Mouse (Mus musculus) kidney, embryonic 16.5 days (tissue): ENCODE measurements around the gene Fgf22. TPM values are rescaled to one million over a fixed set of nuclear protein-coding genes. Genes with fewer than 3 reads are reported as not detected.

Experiments used
- ATAC-seq: fragments of 200-750 bp; cut with Nextera tagmentation; 2 replicates; pipeline ENCODE4 v1.8.0; 2017; ENCODE audit warnings: moderate TSS enrichment; ENCODE audit not compliant: low FRiP score, low TSS enrichment
- H3K27ac ChIP-seq: fragments of 300-500 bp; sonication (generic); 2 replicates; pipeline ENCODE4 v1.5.1; 2014; ENCODE audit warnings: low read length
- H3K27me3 ChIP-seq: fragments of 300-500 bp; sonication (generic); 2 replicates; pipeline ENCODE4 v1.6.1; 2014; ENCODE audit warnings: low read length, control low read depth, mixed read lengths; ENCODE audit not compliant: insufficient read depth
- H3K36me3 ChIP-seq: fragments of 300-500 bp; sonication (generic); 2 replicates; pipeline ENCODE4 v1.6.1; 2014; ENCODE audit warnings: low read length, control low read depth, mixed read lengths; ENCODE audit not compliant: insufficient read depth
- H3K4me1 ChIP-seq: fragments of 300-500 bp; sonication (generic); 2 replicates; pipeline ENCODE4 v1.6.1; 2014; ENCODE audit warnings: low read length, control low read depth, mixed read lengths; ENCODE audit not compliant: insufficient read depth
- H3K4me2 ChIP-seq: fragments of 300-500 bp; sonication (generic); replicated peaks from 2 replicates; pipeline ENCODE4 v1.6.1; 2014; ENCODE audit warnings: low read depth, low read length
- H3K4me3 ChIP-seq: fragments of 300-500 bp; sonication (generic); 2 replicates; pipeline ENCODE4 v1.5.1; 2014; ENCODE audit warnings: mild to moderate bottlenecking, low read length
- H3K9ac ChIP-seq: fragments of 300-500 bp; sonication (generic); replicated peaks from 2 replicates; pipeline ENCODE4 v1.6.1; 2014; ENCODE audit warnings: low read length
- H3K9me3 ChIP-seq: fragments of 300-500 bp; sonication (generic); 2 replicates; pipeline ENCODE4 v1.6.1; 2016; ENCODE audit warnings: low read length, control low read depth
- WGBS: fragments of 180-500 bp; shearing (Covaris S2); extraction: QIAGEN DNeasy Blood & Tissue Kit; methylation state at CpG from one replicate; pipeline ENCODE4 v1.1.7; 2014; 5-methylcytosine and 5-hydroxymethylcytosine counted together
- polyA plus RNA-seq: library from polyadenylated mRNA; unstranded; fragments of >200 nt; fragmentation: Nextera tagmentation; extraction: Ambion mirVana; gene quantifications from 2 replicates; pipeline ENCODE4 v1.2.1, GENCODE M21; 2015

Fgf22 gene
- polyA plus RNA-seq, 1 experiment from 2014 or later, result 0.14 TPM

GRCm38 (mm10) chr10:79781956-79782355 lies 27.1 kb downstream of the Fgf22 start:
- Histone ChIP-seq H3K27me3 (no peaks in the 10 kb centered on the region; the same call in 1 of the 2 replicates), H3K36me3 (no peaks in the 10 kb centered on the region), H3K4me1 (peaks cover 39% of the 10 kb centered on the region), H3K9ac (no peak overlapping the region), H3K27ac (no peak overlapping the region), H3K4me3 (no peak overlapping the region), H3K4me2 (no peak overlapping the region), H3K9me3 (no peaks in the 10 kb centered on the region)
- ATAC-seq, result no peak
- WGBS, result 50% methylated on average over 5 of the region's 5 CpGs

- no peaks in the 10 kb centered on the region; the same call in 1 of the 2 replicates for H3K27me3 ChIP-seq
- WGBS, result 57% methylated on average over 7 of the region's 7 CpGs
- peaks cover 29% of the 10 kb centered on the region for H3K4me1 ChIP-seq
- no peaks in the 10 kb centered on the region for H3K9me3 ChIP-seq
- no peak overlapping the region for H3K4me3 ChIP-seq
- H3K27ac ChIP-seq, result no peak overlapping the region
- ATAC-seq, result no peak
- no peak overlapping the region for H3K9ac ChIP-seq
- no peak overlapping the region for H3K4me2 ChIP-seq
- no peaks in the 10 kb centered on the region for H3K36me3 ChIP-seq
These were observed 28.2 kb downstream of the Fgf22 start for GRCm38 (mm10) chr10:79783050-79783449.

- no peaks in the 10 kb centered on the region; the same call in 1 of the 2 replicates for H3K27me3 ChIP-seq
- H3K9ac ChIP-seq, result no peak overlapping the region
- no peak overlapping the region for H3K27ac ChIP-seq
- H3K9me3 ChIP-seq, result no peaks in the 10 kb centered on the region
- WGBS, result 42% methylated on average over 27 of the region's 27 CpGs
- no peak for ATAC-seq
- no peaks in the 10 kb centered on the region for H3K36me3 ChIP-seq
- peaks cover 18% of the 10 kb centered on the region for H3K4me1 ChIP-seq
- no peak overlapping the region for H3K4me3 ChIP-seq
- H3K4me2 ChIP-seq, result no peak overlapping the region
These were observed 29.3 kb downstream of the Fgf22 start for GRCm38 (mm10) chr10:79783920-79784800.

- no peak overlapping the region for H3K4me2 ChIP-seq
- no peak overlapping the region for H3K27ac ChIP-seq
- no peak for ATAC-seq
- no peaks in the 10 kb centered on the region for H3K27me3 ChIP-seq
- no peak overlapping the region for H3K4me3 ChIP-seq
- WGBS, result 32% methylated on average over 7 of the region's 7 CpGs
- H3K36me3 ChIP-seq, result no peaks in the 10 kb centered on the region
- H3K4me1 ChIP-seq, result peaks cover 7% of the 10 kb centered on the region
- no peaks in the 10 kb centered on the region for H3K9me3 ChIP-seq
- no peak overlapping the region for H3K9ac ChIP-seq
These were observed 33.7 kb downstream of the Fgf22 start for GRCm38 (mm10) chr10:79788386-79789158.

- Histone ChIP-seq H3K27ac (no peak overlapping the region), H3K4me1 (peaks cover 11% of the 10 kb centered on the region), H3K9me3 (no peaks in the 10 kb centered on the region), H3K4me3 (no peak overlapping the region), H3K9ac (no peak overlapping the region), H3K36me3 (no peaks in the 10 kb centered on the region), H3K27me3 (no peaks in the 10 kb centered on the region), H3K4me2 (no peak overlapping the region)
- WGBS, result 52% methylated on average over 2 of the region's 2 CpGs
- ATAC-seq, result no peak
These were observed 34.7 kb downstream of the Fgf22 start for GRCm38 (mm10) chr10:79789581-79789980.

GRCm38 (mm10) chr10:79790861-79791260 lies 36.0 kb downstream of the Fgf22 start, which contains the start of gene Prss57:
Prss57 (minus strand) TSS chr10:79790961.
- H3K4me2 ChIP-seq, result no peak within 1 kb of the TSS
- no peak within 1 kb of the TSS for H3K9ac ChIP-seq
- 88% methylated on average over 4 of the region's 4 CpGs for WGBS
- ATAC-seq, result no peak
- no peaks in the 10 kb centered on the region for H3K36me3 ChIP-seq
- H3K4me1 ChIP-seq, result peaks cover 18% of the 10 kb centered on the region
- H3K4me3 ChIP-seq, result no peak within 1 kb of the TSS
- H3K27me3 ChIP-seq, result no peaks in the 10 kb centered on the region
- no peaks in the 10 kb centered on the region for H3K9me3 ChIP-seq
- H3K27ac ChIP-seq, result no peak within 1 kb of the TSS

- H3K9ac ChIP-seq, result no peak overlapping the region
- H3K4me1 ChIP-seq, result peaks cover 33% of the 10 kb centered on the region
- 85% methylated on average over 5 of the region's 5 CpGs for WGBS
- H3K4me2 ChIP-seq, result no peak overlapping the region
- no peak for ATAC-seq
- no peaks in the 10 kb centered on the region for H3K36me3 ChIP-seq
- no peak overlapping the region for H3K4me3 ChIP-seq
- H3K27me3 ChIP-seq, result no peaks in the 10 kb centered on the region
- H3K27ac ChIP-seq, result peak overlapping the region; percentile 90
- no peaks in the 10 kb centered on the region for H3K9me3 ChIP-seq
These were observed 37.6 kb downstream of the Fgf22 start for GRCm38 (mm10) chr10:79792339-79793040.

GRCm38 (mm10) chr10:79793051-79793737 lies 38.3 kb downstream of the Fgf22 start, which contains the start of gene Palm:
Palm (plus strand) TSS chr10:79793572.
- Histone ChIP-seq H3K36me3 (no peaks in the 10 kb centered on the region), H3K4me3 (peak within 1 kb of the TSS; percentile 93), H3K27ac (peak within 1 kb of the TSS; percentile 90), H3K4me1 (peaks cover 37% of the 10 kb centered on the region), H3K4me2 (peak within 1 kb of the TSS; percentile 81), H3K9me3 (no peaks in the 10 kb centered on the region), H3K9ac (peak within 1 kb of the TSS; percentile 95), H3K27me3 (no peaks in the 10 kb centered on the region)
- 7% methylated on average over 42 of the region's 51 CpGs for WGBS
- ATAC-seq, result peak; percentile 77
